11 mouse cellular contexts compared by ENCODE assay signal in the genomic region with DNA sequence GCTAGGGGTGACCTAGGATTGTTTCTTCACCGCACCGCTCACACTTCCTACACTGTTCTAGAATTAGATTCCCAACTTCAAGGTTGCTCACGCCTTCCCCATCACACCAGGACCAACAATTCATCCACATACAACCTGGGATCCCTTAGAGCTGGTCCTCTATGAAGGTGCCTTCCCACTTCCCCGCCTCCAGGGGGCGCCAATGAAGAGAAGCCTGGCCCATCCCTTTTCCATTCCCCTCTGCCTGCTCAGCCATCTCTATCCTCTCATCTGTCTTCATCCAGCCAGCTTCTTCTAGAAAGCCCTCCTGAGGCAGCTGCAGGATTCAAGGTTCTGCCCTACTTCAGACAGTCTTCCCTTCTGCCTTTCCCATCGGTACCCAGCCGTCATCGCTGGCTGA. TPM values are rescaled to one million over a fixed set of nuclear protein-coding genes. Genes with fewer than 3 reads are reported as not detected.
DNase-seq lines count a peak whose midpoint lies in the region; ATAC-seq and TF ChIP-seq lines count a peak whose summit lies in the region.
"Had no signal": no experiment of that assay in that cellular context is flagged by ENCODE, and none has a peak within 500 bp of the region (broad histone marks: within the 10 kb centered on the region; RNA-seq: fewer than 3 reads in every experiment).

No protein-coding gene starts in this region.

- peak; percentile 48 to 63 for DNase-seq in cerebellum, postnatal 25 days
- DNase-seq in lung, embryonic 14.5 days = no peak
- DNase-seq in lung, postnatal 10 days = no peak
- peak; percentile 49 for DNase-seq in embryonic facial prominence, embryonic 10.5 days (ENCODE audit: low spot score)
- peak; percentile 77 for DNase-seq in testis, postnatal 10 days (ENCODE audit: low spot score)
- DNase-seq in layer of hippocampus, postnatal 36 days = no peak
- DNase-seq in layer of hippocampus, adult 11-12 months (ENCODE audit: low spot score) = no peak

- no peaks in the 10 kb centered on the region for H3K9me3 ChIP-seq in lung, embryonic 14.5 days (ENCODE audit: low read depth, low read length)
- H3K9me3 ChIP-seq in embryonic facial prominence, embryonic 10.5 days = no peaks in the 10 kb centered on the region
- H3K9me3 ChIP-seq: embryonic facial prominence, embryonic 15.5 days had no signal

- H3K36me3 ChIP-seq in lung, embryonic 14.5 days (ENCODE audit: insufficient read depth) = no peaks in the 10 kb centered on the region
- H3K36me3 ChIP-seq in embryonic facial prominence, embryonic 10.5 days (replicated peaks) = no peaks in the 10 kb centered on the region
- H3K36me3 ChIP-seq: embryonic facial prominence, embryonic 15.5 days had no signal

- no peak overlapping the region for H3K27ac ChIP-seq in lung, embryonic 14.5 days (ENCODE audit: low read depth)
- no peak overlapping the region for H3K27ac ChIP-seq in embryonic facial prominence, embryonic 10.5 days (replicated peaks)
- H3K27ac ChIP-seq: embryonic facial prominence, embryonic 15.5 days had no signal

- no peak overlapping the region for H3K9ac ChIP-seq in lung, embryonic 14.5 days
- H3K9ac ChIP-seq: embryonic facial prominence, embryonic 15.5 days had no signal

- H3K4me2 ChIP-seq in lung, embryonic 14.5 days = no peak overlapping the region
- H3K4me2 ChIP-seq: embryonic facial prominence, embryonic 15.5 days had no signal

- H3K4me1 ChIP-seq in lung, embryonic 14.5 days (ENCODE audit: insufficient read depth) = no peaks in the 10 kb centered on the region
- peaks cover 70% of the 10 kb centered on the region for H3K4me1 ChIP-seq in embryonic facial prominence, embryonic 10.5 days

- WGBS in lung, embryonic 14.5 days = 71% methylated on average over 8 of the region's 8 CpGs
- 70% methylated on average over 8 of the region's 8 CpGs for WGBS in embryonic facial prominence, embryonic 10.5 days

- no peak overlapping the region for H3K4me3 ChIP-seq in lung, embryonic 14.5 days (ENCODE audit: low read depth, low read length)
- H3K4me3 ChIP-seq in embryonic facial prominence, embryonic 10.5 days = no peak overlapping the region
- H3K4me3 ChIP-seq: embryonic facial prominence, embryonic 15.5 days had no signal

- H3K27me3 ChIP-seq in lung, embryonic 14.5 days (ENCODE audit: insufficient read depth, low read length) = no peaks in the 10 kb centered on the region
- H3K27me3 ChIP-seq in embryonic facial prominence, embryonic 10.5 days (replicated peaks; ENCODE audit: low read depth, poor library complexity, severe bottlenecking) = 0 out of 2 replicates have a peak, but pooled peaks cover 6% of the 10 kb centered on the region
- H3K27me3 ChIP-seq: embryonic facial prominence, embryonic 15.5 days; Patski had no signal

- TF ChIP-seq CTCF in lung, embryonic 14.5 days (IDR thresholded peaks at IDR 0.05; ENCODE audit: low read depth) = peak; percentile 58

- ATAC-seq in cerebellum, adult (ENCODE audit: insufficient number of reproducible peaks, low FRiP score, low TSS enrichment) = no peak
- ATAC-seq in lung, embryonic 14.5 days (ENCODE audit: insufficient read depth) = no peak
- ATAC-seq: Patski had no signal

RNA-seq across cellular contexts. Expression of a gene that starts 16.2 kb away (rescaled TPM):
- polyA plus RNA-seq in lung, embryonic 14.5 days (2014; fragmentation: Nextera tagmentation; extraction: Ambion mirVana) = 0.08 TPM in 1 of 2 replicates, not detected in the other
- polyA plus RNA-seq in embryonic facial prominence, embryonic 10.5 days (2016; fragmentation: Nextera tagmentation; extraction: Ambion mirVana) = not detected in 2 replicates
- total RNA-seq in layer of hippocampus, postnatal 36 days (2021) = under 1 TPM in 1 of 2 experiments, not detected in 1; 0.27 TPM
- polyA plus RNA-seq: intestine, embryonic 14.5 days had no signal

RNA-seq across cellular contexts. Expression of a gene that starts 17.7 kb away (rescaled TPM):
- 309 and 315 TPM in 2 replicates for polyA plus RNA-seq in lung, embryonic 14.5 days (2014; fragmentation: Nextera tagmentation; extraction: Ambion mirVana)
- 407 and 410 TPM in 2 replicates for polyA plus RNA-seq in embryonic facial prominence, embryonic 10.5 days (2016; fragmentation: Nextera tagmentation; extraction: Ambion mirVana)
- total RNA-seq in layer of hippocampus, postnatal 36 days (2021) = 100 to 1,000 TPM; 205 to 207 TPM

RNA-seq across cellular contexts. Expression of a gene that starts 52.9 kb away (rescaled TPM):
- polyA plus RNA-seq in lung, embryonic 14.5 days (2014; fragmentation: Nextera tagmentation; extraction: Ambion mirVana) = 18.1 and 20.4 TPM in 2 replicates
- polyA plus RNA-seq in embryonic facial prominence, embryonic 10.5 days (2016; fragmentation: Nextera tagmentation; extraction: Ambion mirVana) = 18.8 and 20.0 TPM in 2 replicates
- total RNA-seq in layer of hippocampus, postnatal 36 days (2021) = 10 to 100 TPM; 44.5 to 46.8 TPM

Comparison
In these comparisons a context has a peak if more than half of its experiments do, and no peak if none do; other contexts are left out.
1. DNase-seq: peak in cerebellum, postnatal 25 days (2 of 2), embryonic facial prominence, embryonic 10.5 days (single experiment) and testis, postnatal 10 days (single experiment); none in lung, embryonic 14.5 days (single experiment), lung, postnatal 10 days (single experiment), layer of hippocampus, postnatal 36 days (0 of 2) and layer of hippocampus, adult 11-12 months (single experiment).